Mouse (Mus musculus) Patski (cell line): Measurements from ENCODE around the gene Xpo4. TPM values are rescaled to one million over a fixed set of nuclear protein-coding genes. Genes with fewer than 3 reads are reported as not detected.

Source experiments
- ATAC-seq: fragments of 100-300 bp; one replicate; pipeline ENCODE4 v1.8.0; 2021
- CTCF ChIA-PET: fragments of 350-600 bp; sonication (Branson Sonifier 250); formaldehyde crosslinking; loops from one replicate; lab custom pipeline; 2022; ENCODE audit warnings: inconsistent platforms; lab: Charles Lee
- POLR2A ChIA-PET: fragments of 350-600 bp; sonication (Branson Sonifier 250); formaldehyde crosslinking; loops from one replicate; lab custom pipeline; 2022; ENCODE audit warnings: antibody characterized with exemption, inconsistent platforms; lab: Charles Lee
- DNase-seq: peaks from one replicate; pipeline ENCODE4 v3.0.0-alpha.2; 2011; ENCODE audit warnings: low read depth, low spot score
- H3K27me3 ChIP-seq: fragments of 371-371 bp; one replicate; pipeline ENCODE4 v1.5.1; 2021
- CTCF ChIP-seq: fragments of 100-300 bp; IDR thresholded peaks from one replicate; pipeline ENCODE4 v1.5.1; 2021
- in situ Hi-C: fragments of 300-500 bp; cut with MboI; formaldehyde crosslinking; loops from 3 replicates; pipeline ENCODE4 v1.11.1; 2018; ENCODE audit warnings: low pct_unique_long_range_greater_than_20kb, mixed read lengths
- polyA plus RNA-seq: library from polyadenylated mRNA; unstranded; gene quantifications from one replicate; pipeline ENCODE4 v1.2.3, GENCODE M21; 2021

Xpo4 gene
- polyA plus RNA-seq, 1 experiment from 2014 or later, result 11.9 TPM

GRCm38 (mm10) chr14:57574792-57575587 lies 90.2 kb downstream of the Xpo4 start:
- DNase-seq, result no peak
- in situ Hi-C loops, result no loop called here
- no peaks in the 10 kb centered on the region for H3K27me3 ChIP-seq
- CTCF ChIA-PET, result no interaction called here
- no peak for TF ChIP-seq CTCF
- POLR2A ChIA-PET, result no interaction called here
- ATAC-seq, result no peak

DNA sequence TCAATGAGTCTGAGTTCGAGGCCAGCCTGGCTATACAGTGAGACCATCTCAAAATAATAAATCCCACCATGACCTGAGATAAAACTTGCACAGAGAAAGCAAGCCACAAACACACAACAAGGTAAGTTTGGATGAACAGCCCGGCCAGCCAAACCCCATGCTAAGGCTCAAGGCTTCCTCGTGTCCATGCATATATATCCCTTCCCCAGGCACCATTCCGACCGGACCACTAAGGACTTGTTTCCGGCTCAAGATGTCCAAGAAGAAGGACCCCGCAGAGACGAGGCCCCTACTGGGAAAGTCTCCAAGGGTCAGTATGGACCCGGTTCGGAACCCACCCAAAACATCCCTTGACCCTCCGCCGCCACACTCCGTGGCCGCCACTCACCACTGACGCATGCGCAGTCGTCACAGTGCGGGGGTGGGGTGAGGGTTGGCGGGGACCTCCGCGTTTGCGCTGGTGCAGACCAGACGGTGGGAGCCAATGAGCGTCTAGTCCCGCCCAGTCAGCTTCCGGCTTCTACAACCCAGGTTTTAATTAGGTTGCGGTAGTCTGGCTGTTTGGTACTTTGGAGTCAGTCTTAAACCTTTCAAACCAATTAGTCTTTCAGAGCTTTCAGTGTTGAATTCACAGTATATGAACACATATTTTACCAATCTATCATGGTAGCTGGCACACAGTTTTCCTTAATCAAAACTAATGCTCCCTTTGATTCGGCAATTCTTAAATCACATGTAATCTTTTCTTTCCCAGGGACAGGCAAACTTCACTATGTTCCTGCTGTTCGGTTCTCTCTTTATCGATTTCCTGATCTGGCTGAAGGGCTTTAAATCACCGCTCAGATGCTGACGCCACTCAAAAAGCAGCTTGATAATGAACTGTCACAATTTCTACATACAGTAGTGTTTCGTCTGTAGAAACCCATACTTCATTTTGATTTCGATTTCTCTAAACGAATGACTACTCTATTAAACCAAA lies 93.8 kb downstream of the Xpo4 start, which contains the start of gene Eef1akmt1:
Eef1akmt1 (minus strand) TSS at position 458 of the 979 bp plus-strand sequence.
- POLR2A ChIA-PET, result interaction anchor here (0.6 to 1.5 kb wide), 2 partner anchors 15 to 1640 kb away, joined by 3 to 4 read pairs; no protein-coding TSS in a partner anchor
- peak; percentile 96 for ATAC-seq
- DNase-seq, result peak; percentile 44
- no peaks in the 10 kb centered on the region for H3K27me3 ChIP-seq
- CTCF ChIA-PET, result interaction anchor here (0.7 to 1.0 kb wide), 2 partner anchors 9 to 27 kb away, joined by 3 to 4 read pairs; no protein-coding TSS in a partner anchor
- in situ Hi-C loops, result no loop called here
- TF ChIP-seq CTCF, result no peak

- H3K27me3 ChIP-seq, result no peaks in the 10 kb centered on the region
- DNase-seq, result no peak
- no peak for TF ChIP-seq CTCF
- CTCF ChIA-PET, result no interaction called here
- in situ Hi-C loops, result no loop called here
- ATAC-seq, result no peak
- POLR2A ChIA-PET, result no interaction called here
Observed at GRCm38 (mm10) chr14:57565626-57566025, 99.6 kb downstream of the Xpo4 start.

GRCm38 (mm10) chr14:57556922-57557321 lies 108.3 kb downstream of the Xpo4 start:
- POLR2A ChIA-PET, result no interaction called here

GRCm38 (mm10) chr14:57555471-57556070 lies 109.7 kb downstream of the Xpo4 start:
- DNase-seq, result no peak
- ChIA-PET CTCF (interaction anchor here (0.8 to 1.2 kb wide), 2 partner anchors 15 to 27 kb away, joined by 3 read pairs; no protein-coding TSS in a partner anchor), POLR2A (interaction anchor here (0.6 kb wide), 1 partner anchor 113 kb away, joined by 3 read pairs; no protein-coding TSS in a partner anchor)
- ATAC-seq, result no peak
- in situ Hi-C loops, result no loop called here
- TF ChIP-seq CTCF, result no peak
- no peaks in the 10 kb centered on the region for H3K27me3 ChIP-seq

More at GRCm38 (mm10) chr14:57556922-57557321, 108.3 kb downstream of the Xpo4 start:
- ATAC-seq, result no peak
- no peak for TF ChIP-seq CTCF
- DNase-seq, result no peak
- in situ Hi-C loops, result no loop called here
- no peaks in the 10 kb centered on the region for H3K27me3 ChIP-seq
- CTCF ChIA-PET, result interaction anchor here (1.5 to 1.6 kb wide), 2 partner anchors 24 to 45 kb away, joined by 3 to 5 read pairs; no protein-coding TSS in a partner anchor

DNA sequence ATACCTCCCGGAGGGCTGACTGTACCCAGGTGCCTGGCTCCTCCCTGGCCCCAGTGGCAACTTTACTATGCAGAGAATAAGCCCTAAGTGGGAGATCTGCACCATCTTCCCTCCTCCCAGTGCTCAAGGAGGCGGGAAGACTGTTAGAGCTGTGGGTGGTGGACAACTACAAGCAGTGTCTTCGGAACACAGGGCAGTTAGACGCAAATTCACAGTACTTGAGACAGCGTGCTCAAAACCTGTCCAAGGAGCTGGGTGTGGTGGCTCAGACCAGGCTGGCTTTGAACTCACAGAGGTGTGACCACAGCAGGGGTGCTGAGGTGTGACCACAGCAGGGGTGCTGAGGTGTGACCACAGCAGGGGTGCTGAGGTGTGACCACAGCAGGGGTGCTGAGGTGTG lies 110.8 kb downstream of the Xpo4 start:
- in situ Hi-C loops, result no loop called here
- ChIA-PET CTCF (no interaction called here), POLR2A (no interaction called here)

DNA sequence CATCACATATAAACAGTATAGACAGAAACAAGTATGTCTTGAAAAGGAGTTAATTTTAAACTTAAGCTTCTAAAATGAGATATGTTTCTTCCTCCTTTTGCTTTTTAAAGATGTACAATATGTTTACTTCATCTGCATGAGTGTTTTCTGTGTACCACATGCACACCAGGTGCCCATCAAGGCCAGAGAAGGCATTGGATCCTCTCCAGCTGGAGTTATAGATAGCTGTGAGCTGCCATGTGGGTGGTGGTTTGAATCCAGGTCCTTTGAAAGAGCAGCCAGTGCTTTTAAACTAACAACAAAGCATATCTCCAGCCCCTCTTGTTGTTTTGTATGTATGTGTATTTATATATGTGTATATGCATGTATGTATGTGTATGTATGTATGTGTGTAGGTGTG lies 112.3 kb downstream of the Xpo4 start:
- H3K27me3 ChIP-seq, result no peaks in the 10 kb centered on the region
- no peak for DNase-seq
- TF ChIP-seq CTCF, result no peak
- in situ Hi-C loops, result no loop called here
- no peak for ATAC-seq
- CTCF ChIA-PET, result no interaction called here
- POLR2A ChIA-PET, result no interaction called here

More for the DNA sequence above, 110.8 kb downstream of the Xpo4 start:
- DNase-seq (no peak), ATAC-seq (no peak)
- TF ChIP-seq CTCF, result no peak
- H3K27me3 ChIP-seq, result no peaks in the 10 kb centered on the region

DNA sequence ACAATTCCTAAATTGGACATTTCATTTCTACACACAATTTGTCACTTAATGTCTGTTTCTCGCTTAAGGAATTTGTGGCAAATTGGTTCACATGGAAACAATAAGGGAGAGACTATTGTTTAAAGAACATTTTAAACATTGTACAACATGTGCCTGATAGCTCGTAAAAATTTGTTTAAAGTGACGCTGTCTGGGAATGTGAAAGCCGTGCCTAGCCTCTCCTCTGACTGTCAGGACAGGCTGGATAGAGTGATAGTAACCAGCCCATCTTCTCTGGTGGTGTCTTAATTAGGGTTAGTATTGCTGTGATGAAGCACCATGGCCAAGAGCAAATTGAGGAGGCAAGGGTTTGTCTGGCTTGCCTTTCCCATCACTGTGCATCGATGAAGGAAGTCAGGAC lies 118.2 kb downstream of the Xpo4 start:
- H3K27me3 ChIP-seq, result no peaks in the 10 kb centered on the region

GRCm38 (mm10) chr14:57546557-57547021 lies 118.6 kb downstream of the Xpo4 start:
- ATAC-seq, result no peak
- no peaks in the 10 kb centered on the region for H3K27me3 ChIP-seq
- TF ChIP-seq CTCF, result no peak
- in situ Hi-C loops, result no loop called here
- DNase-seq, result no peak
- CTCF ChIA-PET, result interaction anchor here (0.9 to 1.0 kb wide), 2 partner anchors 11 to 17 kb away, joined by 3 to 4 read pairs; no protein-coding TSS in a partner anchor
- POLR2A ChIA-PET, result no interaction called here

More for the DNA sequence above, 118.2 kb downstream of the Xpo4 start:
- DNase-seq (no peak), ATAC-seq (no peak)
- ChIA-PET POLR2A (no interaction called here), CTCF (interaction anchor here (0.9 to 1.0 kb wide), 2 partner anchors 12 to 18 kb away, joined by 3 to 4 read pairs; no protein-coding TSS in a partner anchor)
- no peak for TF ChIP-seq CTCF
- in situ Hi-C loops, result no loop called here
